Mouse (Mus musculus): ENCODE measurements at regions not wholly inside any gene's neighbourhood (a gene's known extent, or its start where the extent isn't known, plus 50 kb on each side); places are given as distances from the start of the nearest gene placed in this dataset.

DNA sequence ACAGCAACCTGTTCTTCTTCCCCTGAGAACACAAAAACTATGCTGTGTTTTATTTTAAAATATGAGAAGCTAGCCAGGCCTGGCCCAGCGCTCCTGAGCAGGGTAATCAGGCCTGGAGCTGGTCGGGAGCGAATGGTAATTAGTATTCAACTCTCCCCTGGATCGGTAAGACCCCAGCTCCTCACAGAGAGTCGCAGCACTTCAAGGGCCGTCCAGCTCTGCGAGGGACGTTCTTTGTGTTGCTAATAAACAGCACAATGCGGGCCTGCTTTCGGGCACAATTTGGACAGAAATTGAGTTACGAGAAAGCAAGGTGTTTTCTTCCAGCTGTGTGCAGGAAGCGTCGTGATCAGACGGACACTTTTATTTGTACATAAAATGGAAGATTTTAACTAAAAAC lies 69.5 kb upstream of the Spaca7 start:
- DNase-seq: no peak

GRCm38 (mm10) chr8:12504240-12504639 lies 68.6 kb upstream of the Spaca7 start:
- no peak for DNase-seq

GRCm38 (mm10) chr8:12504777-12505176 lies 68.1 kb upstream of the Spaca7 start:
- no peak for DNase-seq

GRCm38 (mm10) chr8:12510233-12510632 lies 62.6 kb upstream of the Spaca7 start:
- DNase-seq: no peak

DNA sequence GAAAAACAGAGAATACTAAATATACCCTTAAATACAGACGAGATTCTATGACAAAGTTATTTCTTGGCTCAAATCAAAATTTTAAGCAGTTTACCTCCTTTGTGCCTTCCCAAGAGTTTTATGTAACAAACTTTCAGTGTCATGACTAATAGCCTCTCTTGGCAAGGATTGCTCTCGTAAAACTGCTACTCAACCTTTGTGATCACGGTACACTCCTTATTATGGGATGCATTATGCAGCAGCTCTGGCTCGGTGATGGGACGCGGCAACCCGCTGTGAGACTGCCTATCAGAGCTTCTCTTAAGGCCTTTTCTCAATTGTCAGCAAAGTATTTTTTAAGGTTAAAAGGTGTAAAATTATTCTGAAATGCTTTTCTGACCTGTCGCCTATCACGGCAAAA lies 59.8 kb upstream of the Spaca7 start:
- no peak for DNase-seq

GRCm38 (mm10) chr8:12514138-12514537 lies 58.7 kb upstream of the Spaca7 start:
- no peak for DNase-seq

DNA sequence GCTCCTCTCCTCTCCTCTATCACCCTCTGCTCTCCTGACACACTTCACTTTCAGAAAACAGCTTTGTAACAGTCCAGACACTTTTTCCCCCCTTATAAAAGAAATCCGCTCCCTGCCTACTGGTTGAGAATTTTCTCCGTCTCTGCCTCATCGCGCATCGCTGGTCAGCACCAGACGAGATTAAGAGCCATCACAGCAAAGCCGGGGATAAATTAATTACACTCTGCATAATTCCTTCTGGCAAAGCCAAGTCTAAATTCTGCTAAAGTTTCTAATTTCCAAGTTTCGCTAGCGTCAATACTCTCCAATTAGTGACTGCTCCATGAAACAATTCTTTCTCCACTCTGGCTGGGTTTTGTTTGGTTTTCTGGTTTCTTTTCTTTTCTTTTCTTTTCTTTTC lies 51.2 kb upstream of the Spaca7 start:
- no peak for DNase-seq
